Comparison of ENCODE assay signal across 9 mouse cellular contexts in the genomic region with DNA sequence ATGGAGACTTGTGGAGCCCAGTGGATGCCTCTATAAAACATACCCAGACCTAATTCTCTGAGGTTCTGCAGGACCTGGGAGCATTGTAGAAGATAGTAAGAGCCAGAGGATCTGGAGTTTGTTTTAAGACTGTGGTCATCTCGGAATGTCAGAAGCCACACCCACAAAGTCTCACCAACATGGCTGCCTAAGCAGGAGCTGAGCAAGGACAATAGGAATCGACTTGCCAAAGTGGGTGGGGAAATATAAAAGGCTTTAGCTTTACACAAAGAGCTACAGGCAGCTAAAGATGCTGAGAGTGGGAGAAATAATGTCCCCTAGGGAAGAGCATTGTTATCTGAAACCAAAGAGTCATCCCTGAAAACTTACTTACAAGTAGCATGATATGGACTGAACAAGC.
"Had no signal": no experiment of that assay in that cellular context is flagged by ENCODE, and none has a peak within 500 bp of the region (broad histone marks: within the 10 kb centered on the region; RNA-seq: fewer than 3 reads in every experiment).

No protein-coding gene starts in this region.

- DNase-seq: kidney, adult 2 months; kidney, postnatal 25 days; liver; lung, adult 18-20 months; lung, postnatal 10 days; lung, postnatal 36 days; right cerebral cortex, postnatal 25 days; spleen, adult 18-20 months; thymus, postnatal 25 days had no signal
